Mouse (Mus musculus): ENCODE data around the gene Emilin1. TPM values are rescaled to one million over a fixed set of nuclear protein-coding genes. Genes with fewer than 3 reads are reported as not detected.
A peak's percentile ranks its signal among the peaks of the same experiment; 100 is the strongest.

Gene Emilin1
- polyA plus RNA-seq, 1 experiment: 427 TPM

- peaks cover 80% of the 10 kb centered on the region for H3K36me3 ChIP-seq (replicated peaks; ENCODE audit: low read length)
- H3K9me3 ChIP-seq: no peaks in the 10 kb centered on the region
- peak overlapping the region; percentile 97 for H3K4me3 ChIP-seq (replicated peaks)
- H3K27me3 ChIP-seq (replicated peaks): no peaks in the 10 kb centered on the region
- peaks cover 91% of the 10 kb centered on the region for H3K4me1 ChIP-seq
- TF ChIP-seq GATA1 (IDR thresholded peaks at IDR 0.05; ENCODE audit: borderline replicate concordance, low read length) (no peak), FLI1 (IDR thresholded peaks at IDR 0.05; ENCODE audit: low read length) (no peak)
Measured at GRCm38 (mm10) chr5:30922581-30923041, 9.4 kb downstream of the Emilin1 start.

- H3K9me3 ChIP-seq: no peaks in the 10 kb centered on the region
- H3K36me3 ChIP-seq (replicated peaks; ENCODE audit: low read length): peaks cover 77% of the 10 kb centered on the region
- no peaks in the 10 kb centered on the region for H3K27me3 ChIP-seq (replicated peaks)
- TF ChIP-seq FLI1 (IDR thresholded peaks at IDR 0.05; ENCODE audit: low read length) (no peak), GATA1 (IDR thresholded peaks at IDR 0.05; ENCODE audit: borderline replicate concordance, low read length) (no peak)
- peaks cover 91% of the 10 kb centered on the region for H3K4me1 ChIP-seq
- peak overlapping the region; percentile 97 for H3K4me3 ChIP-seq (replicated peaks)
Measured at GRCm38 (mm10) chr5:30923119-30923518, 9.9 kb downstream of the Emilin1 start.

DNA sequence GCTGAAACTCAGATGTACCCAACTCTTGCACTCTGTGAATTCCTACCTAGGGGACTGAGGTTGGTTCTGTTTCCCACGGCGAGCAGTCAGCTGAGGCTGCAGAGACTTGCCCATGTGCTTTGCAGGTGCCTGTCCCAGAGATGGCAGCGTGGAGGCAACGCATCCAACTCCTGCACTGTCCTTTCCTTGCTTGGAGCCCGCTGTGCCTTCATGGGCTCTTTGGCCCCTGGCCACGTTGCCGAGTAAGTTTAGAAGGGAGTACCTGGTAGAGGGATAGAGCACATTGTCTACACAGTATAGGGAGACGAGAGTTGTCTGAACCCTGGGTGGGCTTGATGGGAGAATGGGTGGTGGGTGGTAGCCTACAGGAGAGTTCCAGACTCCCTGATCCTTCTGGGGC is 11.4 kb downstream of the Emilin1 start:
- Histone ChIP-seq H3K9me3 (no peaks in the 10 kb centered on the region), H3K36me3 (replicated peaks; ENCODE audit: low read length) (peaks cover 72% of the 10 kb centered on the region), H3K4me1 (peaks cover 80% of the 10 kb centered on the region), H3K27me3 (replicated peaks) (no peaks in the 10 kb centered on the region), H3K4me3 (replicated peaks) (no peak overlapping the region)
- no peak for TF ChIP-seq FLI1 (IDR thresholded peaks at IDR 0.05; ENCODE audit: low read length)
- no peak for TF ChIP-seq GATA1 (IDR thresholded peaks at IDR 0.05; ENCODE audit: borderline replicate concordance, low read length)

- peaks cover 75% of the 10 kb centered on the region for H3K4me1 ChIP-seq
- no peaks in the 10 kb centered on the region for H3K27me3 ChIP-seq (replicated peaks)
- H3K9me3 ChIP-seq: no peaks in the 10 kb centered on the region
- TF ChIP-seq FLI1 (IDR thresholded peaks at IDR 0.05; ENCODE audit: low read length): no peak
- TF ChIP-seq GATA1 (IDR thresholded peaks at IDR 0.05; ENCODE audit: borderline replicate concordance, low read length): no peak
- H3K36me3 ChIP-seq (replicated peaks; ENCODE audit: low read length): peaks cover 71% of the 10 kb centered on the region
- H3K4me3 ChIP-seq (replicated peaks): no peak overlapping the region
Measured at GRCm38 (mm10) chr5:30925217-30925616, 12.0 kb downstream of the Emilin1 start.

GRCm38 (mm10) chr5:30926073-30926472 is 12.9 kb downstream of the Emilin1 start:
- Histone ChIP-seq H3K36me3 (replicated peaks; ENCODE audit: low read length) (peaks cover 71% of the 10 kb centered on the region), H3K27me3 (replicated peaks) (no peaks in the 10 kb centered on the region), H3K9me3 (no peaks in the 10 kb centered on the region), H3K4me1 (peaks cover 74% of the 10 kb centered on the region), H3K4me3 (replicated peaks) (no peak overlapping the region)
- TF ChIP-seq GATA1 (IDR thresholded peaks at IDR 0.05; ENCODE audit: borderline replicate concordance, low read length): no peak
- no peak for TF ChIP-seq FLI1 (IDR thresholded peaks at IDR 0.05; ENCODE audit: low read length)

DNA sequence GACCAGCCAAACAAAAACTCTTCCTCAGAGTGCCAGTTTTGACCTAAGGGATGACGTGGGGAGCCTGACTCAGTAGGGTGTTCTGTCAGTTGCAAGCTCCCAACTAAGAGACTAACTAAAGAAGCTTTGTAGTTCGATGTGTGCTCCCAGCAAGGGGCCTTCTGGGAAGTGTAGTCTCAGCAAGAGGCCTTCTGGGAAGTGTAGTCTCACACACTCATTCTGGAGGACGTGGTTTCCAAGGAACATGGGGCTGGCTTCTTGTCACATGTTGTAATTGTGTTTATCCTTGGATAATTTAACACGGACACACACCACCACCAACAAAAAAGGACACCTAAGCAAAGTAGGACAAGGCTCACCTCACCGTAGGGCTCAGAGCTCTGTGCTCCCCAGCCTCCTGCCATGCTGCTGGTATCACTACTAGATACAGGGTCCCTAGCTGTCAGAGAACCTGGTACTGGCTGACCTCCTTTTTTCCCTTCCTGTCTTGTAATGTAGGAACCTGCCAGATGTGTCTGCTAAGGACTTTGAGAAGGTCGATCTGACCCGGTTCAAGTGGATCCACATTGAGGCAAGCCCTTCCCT is 14.8 kb downstream of the Emilin1 start:
- no peak overlapping the region for H3K4me3 ChIP-seq (replicated peaks)
- peaks cover 72% of the 10 kb centered on the region for H3K36me3 ChIP-seq (replicated peaks; ENCODE audit: low read length)
- H3K9me3 ChIP-seq: no peaks in the 10 kb centered on the region
- H3K4me1 ChIP-seq: peaks cover 56% of the 10 kb centered on the region
- TF ChIP-seq GATA1 (IDR thresholded peaks at IDR 0.05; ENCODE audit: borderline replicate concordance, low read length) (no peak), FLI1 (IDR thresholded peaks at IDR 0.05; ENCODE audit: low read length) (no peak)
- no peaks in the 10 kb centered on the region for H3K27me3 ChIP-seq (replicated peaks)

DNA sequence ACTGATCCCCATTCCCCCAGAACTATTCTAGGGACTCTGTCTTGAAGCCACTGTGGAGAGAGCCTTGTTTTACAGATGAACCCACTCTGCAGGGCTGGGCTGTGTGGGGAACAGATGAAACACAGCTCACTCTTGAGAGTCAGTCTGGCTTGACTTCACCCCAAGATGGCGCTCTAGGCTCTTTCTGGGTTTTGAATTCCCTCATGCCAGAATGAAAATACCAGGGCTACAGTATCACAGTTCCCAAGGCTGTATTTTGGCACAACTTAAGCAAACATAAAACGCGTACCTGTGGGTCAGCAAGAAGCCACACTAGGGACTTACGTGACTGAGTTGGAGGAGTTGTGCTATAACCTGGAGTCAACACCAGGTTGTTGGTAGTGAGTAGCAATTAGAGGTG is 16.9 kb downstream of the Emilin1 start:
- Histone ChIP-seq H3K4me1 (peaks cover 36% of the 10 kb centered on the region), H3K4me3 (replicated peaks) (no peak overlapping the region), H3K9me3 (no peaks in the 10 kb centered on the region), H3K27me3 (replicated peaks) (peaks cover 5% of the 10 kb centered on the region), H3K36me3 (replicated peaks; ENCODE audit: low read length) (peaks cover 55% of the 10 kb centered on the region)
- TF ChIP-seq GATA1 (IDR thresholded peaks at IDR 0.05; ENCODE audit: borderline replicate concordance, low read length): no peak
- TF ChIP-seq FLI1 (IDR thresholded peaks at IDR 0.05; ENCODE audit: low read length): no peak

DNA sequence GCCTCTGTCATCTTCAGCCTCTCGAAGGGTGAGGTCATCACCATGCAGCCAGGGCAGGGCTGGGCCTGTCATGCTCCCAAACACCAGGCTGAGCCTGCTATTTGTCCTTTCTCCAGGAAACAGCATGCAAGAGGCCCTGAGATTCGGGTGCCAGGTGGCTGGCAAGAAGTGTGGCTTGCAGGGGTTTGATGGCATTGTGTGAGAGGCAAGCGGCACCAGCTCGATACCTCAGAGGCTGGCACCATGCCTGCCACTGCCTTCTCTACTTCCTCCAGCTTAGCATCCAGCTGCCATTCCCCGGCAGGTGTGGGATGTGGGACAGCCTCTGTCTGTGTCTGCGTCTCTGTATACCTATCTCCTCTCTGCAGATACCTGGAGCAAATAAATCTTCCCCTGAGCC is 17.6 kb downstream of the Emilin1 start:
- Histone ChIP-seq H3K4me3 (replicated peaks) (no peak overlapping the region), H3K36me3 (replicated peaks; ENCODE audit: low read length) (peaks cover 48% of the 10 kb centered on the region), H3K9me3 (no peaks in the 10 kb centered on the region), H3K4me1 (peaks cover 33% of the 10 kb centered on the region), H3K27me3 (replicated peaks) (peaks cover 7% of the 10 kb centered on the region)
- no peak for TF ChIP-seq GATA1 (IDR thresholded peaks at IDR 0.05; ENCODE audit: borderline replicate concordance, low read length)

DNA sequence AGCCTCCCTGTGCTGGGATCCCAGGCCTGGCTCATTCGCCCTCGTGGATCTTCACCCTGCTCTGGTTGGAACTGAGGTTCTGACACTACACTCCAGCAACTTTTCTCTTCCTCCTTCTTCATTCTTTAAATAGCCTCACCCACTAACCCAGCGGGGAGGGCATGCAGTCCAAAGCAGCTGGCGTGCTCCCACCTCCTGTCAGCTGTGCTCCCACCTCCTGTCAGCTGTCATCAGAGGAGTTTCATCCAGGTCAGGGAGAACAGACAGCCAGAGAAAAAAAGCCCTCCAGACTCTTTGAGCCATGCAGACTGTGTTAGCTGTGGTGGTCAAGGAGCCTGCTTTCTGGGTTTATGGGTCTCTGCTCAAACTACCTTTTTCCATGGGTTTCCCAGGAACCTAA is 18.2 kb downstream of the Emilin1 start:
- Histone ChIP-seq H3K4me1 (peaks cover 30% of the 10 kb centered on the region), H3K9me3 (no peaks in the 10 kb centered on the region), H3K36me3 (replicated peaks; ENCODE audit: low read length) (peaks cover 42% of the 10 kb centered on the region), H3K27me3 (replicated peaks) (peaks cover 7% of the 10 kb centered on the region), H3K4me3 (replicated peaks) (no peak overlapping the region)
- no peak for TF ChIP-seq FLI1 (IDR thresholded peaks at IDR 0.05; ENCODE audit: low read length)
- no peak for TF ChIP-seq GATA1 (IDR thresholded peaks at IDR 0.05; ENCODE audit: borderline replicate concordance, low read length)

DNA sequence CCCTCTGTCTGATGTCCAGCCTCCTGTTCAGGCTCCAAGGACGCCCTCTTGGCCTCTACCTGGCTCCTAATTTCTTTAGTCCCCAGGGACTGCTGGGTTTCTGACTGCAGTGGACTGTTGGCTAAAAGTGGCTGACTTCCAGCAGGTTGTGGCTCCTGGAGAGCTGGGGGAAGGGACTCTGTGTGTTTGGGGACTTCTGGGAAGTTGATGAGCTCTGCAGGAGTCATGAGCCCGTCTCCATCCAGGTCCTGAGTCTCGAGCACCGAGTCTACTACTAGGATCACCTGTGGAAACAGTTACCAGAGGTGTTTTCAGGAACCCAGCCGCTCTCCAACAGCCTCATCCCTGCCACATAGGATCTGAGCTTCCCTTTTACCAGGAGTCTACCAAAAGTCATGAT is 20.5 kb downstream of the Emilin1 start:
- TF ChIP-seq GATA1 (IDR thresholded peaks at IDR 0.05; ENCODE audit: borderline replicate concordance, low read length): no peak
- TF ChIP-seq FLI1 (IDR thresholded peaks at IDR 0.05; ENCODE audit: low read length): no peak
- H3K9me3 ChIP-seq: no peaks in the 10 kb centered on the region
- peaks cover 24% of the 10 kb centered on the region for H3K36me3 ChIP-seq (replicated peaks; ENCODE audit: low read length)
- no peak overlapping the region for H3K4me3 ChIP-seq (replicated peaks)
- H3K27me3 ChIP-seq (replicated peaks): peaks cover 12% of the 10 kb centered on the region
- peaks cover 9% of the 10 kb centered on the region; the same call in 1 of the 2 replicates for H3K4me1 ChIP-seq

Data from megakaryocyte, embryonic 14.5 days (primary cell).